Mouse (Mus musculus) ES-E14 (cell line): Measurements from ENCODE around the gene Olfr553. TPM values are rescaled to one million over a fixed set of nuclear protein-coding genes. Genes with fewer than 3 reads are reported as not detected.
"Not testable (repeated sequence)": the region's sequence is repeated elsewhere in the genome, so short reads cannot be mapped to it uniquely, and the experiment has no call there.

ENCODE experiments used
- DNase-seq: peaks from one replicate; pipeline ENCODE4 v3.0.0-alpha.2; 2013; ENCODE audit warnings: low read depth, low spot score
- H3K27ac ChIP-seq: 2 replicates; pipeline ENCODE4 v1.5.1; 2012; ENCODE audit warnings: low read depth, mild to moderate bottlenecking, low read length, moderate library complexity, mixed read lengths; ENCODE audit not compliant: poor library complexity, insufficient read depth, severe bottlenecking
- H3K36me3 ChIP-seq: 2 replicates; pipeline ENCODE4 v1.6.1; 2012; ENCODE audit warnings: mild to moderate bottlenecking, low read length, moderate library complexity, mixed read lengths; ENCODE audit not compliant: control insufficient read depth, poor library complexity, insufficient read depth, severe bottlenecking
- H3K4me1 ChIP-seq, 2 experiments: fragments of 150-350 bp in 1 of 2; sonication (generic) in 1 of 2; 2 replicates each; pipeline ENCODE4 v1.6.1; 2012; ENCODE audit warnings: low read length in 2 of 2, mild to moderate bottlenecking in 1 of 2, mixed read lengths in 1 of 2; ENCODE audit not compliant: control insufficient read depth in 2 of 2, insufficient read depth in 2 of 2, poor library complexity in 1 of 2
- H3K4me3 ChIP-seq, 2 experiments: fragments of 150-350 bp in 1 of 2; sonication (generic) in 1 of 2; 2 replicates each; pipeline ENCODE4 v1.5.1; 2012; ENCODE audit warnings: low read length in 2 of 2, low read depth in 1 of 2, mild to moderate bottlenecking in 1 of 2, mixed read lengths in 1 of 2; ENCODE audit not compliant: insufficient read depth in 1 of 2, poor library complexity in 1 of 2, severe bottlenecking in 1 of 2
- H3K9ac ChIP-seq: 2 replicates; pipeline ENCODE4 v1.6.1; 2012; ENCODE audit warnings: low read depth, mild to moderate bottlenecking, low read length, mixed read lengths; ENCODE audit not compliant: poor library complexity, insufficient read depth, severe bottlenecking
- H3K9me3 ChIP-seq: fragments of 150-350 bp; sonication (generic); 2 replicates; pipeline ENCODE4 v1.6.1; 2012; ENCODE audit warnings: low read depth, mild to moderate bottlenecking, low read length; ENCODE audit not compliant: control insufficient read depth, insufficient read depth
- CHD2 ChIP-seq: IDR thresholded peaks from 2 replicates; pipeline ENCODE4 v1.6.1; 2014; ENCODE audit warnings: mild to moderate bottlenecking, low read depth, low read length, inconsistent platforms
- HCFC1 ChIP-seq: IDR thresholded peaks from 2 replicates; pipeline ENCODE4 v1.6.1; 2012; ENCODE audit warnings: low read length, inconsistent platforms, borderline replicate concordance; ENCODE audit not compliant: insufficient read depth
- MAFK ChIP-seq: IDR thresholded peaks from 2 replicates; pipeline ENCODE4 v1.6.1; 2014; ENCODE audit warnings: mild to moderate bottlenecking, low read depth, low read length, inconsistent platforms; ENCODE audit not compliant: insufficient read depth
- ZC3H11A ChIP-seq: IDR thresholded peaks from 2 replicates; pipeline ENCODE4 v1.6.1; 2012; ENCODE audit warnings: low read depth, mild to moderate bottlenecking, inconsistent platforms, low read length, borderline replicate concordance
- ZNF384 ChIP-seq: IDR thresholded peaks from 2 replicates; pipeline ENCODE4 v1.6.1; 2012; ENCODE audit warnings: low read depth, low read length, inconsistent platforms
- in situ Hi-C, 2 experiments: fragments of 600-800 bp; cut with MboI; formaldehyde crosslinking; loops; one replicate each; pipeline ENCODE4 v1.15.1; 2025; ENCODE audit warnings: low sequenced_read_pairs in 2 of 2, inconsistent platforms in 1 of 2; ENCODE audit not compliant: unreplicated experiment in 2 of 2
- total RNA-seq: library from RNA; depleted of rRNA; stranded (reverse); fragments of 300-350 nt; gene quantifications from 2 replicates; pipeline ENCODE4 v1.2.3, GENCODE M21; 2012

Olfr553 gene
- total RNA-seq, 1 experiment: not detected

DNA sequence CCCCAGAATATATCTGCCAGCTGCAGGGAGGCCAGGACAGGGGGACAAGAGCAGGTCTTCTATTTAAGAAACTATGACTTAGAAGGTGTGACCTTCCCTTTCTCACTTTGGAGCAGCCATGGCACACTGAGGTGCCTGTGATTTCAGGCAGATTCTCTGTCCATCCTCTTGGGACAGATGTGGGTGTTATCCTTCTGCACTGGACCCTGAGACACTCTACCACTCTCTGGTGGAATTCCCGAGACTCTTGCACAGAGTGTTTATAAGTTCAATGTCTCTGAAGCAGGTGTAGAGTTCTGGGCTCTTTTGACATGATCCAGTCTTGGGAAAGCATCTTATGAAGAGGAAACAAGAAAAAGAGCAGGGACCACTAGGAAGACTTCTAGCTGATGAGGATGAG lies 20.1 kb upstream of the Olfr553 start, which contains the start of gene Olfr554:
Gene Olfr554 (plus strand): TSS at position 301 of the 400 bp plus-strand sequence.
- TF ChIP-seq MAFK (no peak), CHD2 (no peak), HCFC1 (no peak), ZNF384 (no peak), ZC3H11A (no peak)
- Histone ChIP-seq H3K36me3 (no peaks in the 10 kb centered on the region), H3K9me3 (no peaks in the 10 kb centered on the region), H3K4me3 (no peak within 1 kb of the TSS), H3K4me1 (no peaks in the 10 kb centered on the region), H3K27ac (no peak within 1 kb of the TSS), H3K9ac (no peak within 1 kb of the TSS)
- in situ Hi-C loops: no loop called here
- no peak for DNase-seq

DNA sequence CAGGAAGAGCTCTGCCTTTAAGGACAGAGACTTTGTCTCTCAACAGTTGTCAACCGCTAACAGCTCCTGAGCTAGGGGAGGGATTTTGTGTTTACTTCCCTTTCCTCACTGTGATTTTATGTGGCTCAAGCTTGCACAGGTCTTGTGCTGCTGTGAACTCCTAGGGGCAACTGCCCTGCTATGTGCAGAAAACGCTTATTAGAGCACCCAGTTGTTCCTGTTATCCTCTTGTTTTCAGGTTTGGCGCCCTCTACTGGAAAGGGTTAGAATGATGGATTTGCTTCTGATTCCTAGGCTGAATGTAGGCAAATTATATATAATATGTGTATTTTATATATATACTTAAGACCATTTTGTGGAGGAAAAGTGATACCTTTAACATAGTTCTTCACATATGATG lies 18.6 kb upstream of the Olfr553 start:
- DNase-seq: peak; percentile 21
- Histone ChIP-seq H3K27ac (no peak overlapping the region), H3K36me3 (no peaks in the 10 kb centered on the region), H3K4me3 (no peak overlapping the region), H3K9ac (no peak overlapping the region), H3K9me3 (no peaks in the 10 kb centered on the region), H3K4me1 (no peaks in the 10 kb centered on the region)
- in situ Hi-C loops: no loop called here
- TF ChIP-seq ZC3H11A (no peak), CHD2 (no peak), ZNF384 (no peak), HCFC1 (no peak)

DNA sequence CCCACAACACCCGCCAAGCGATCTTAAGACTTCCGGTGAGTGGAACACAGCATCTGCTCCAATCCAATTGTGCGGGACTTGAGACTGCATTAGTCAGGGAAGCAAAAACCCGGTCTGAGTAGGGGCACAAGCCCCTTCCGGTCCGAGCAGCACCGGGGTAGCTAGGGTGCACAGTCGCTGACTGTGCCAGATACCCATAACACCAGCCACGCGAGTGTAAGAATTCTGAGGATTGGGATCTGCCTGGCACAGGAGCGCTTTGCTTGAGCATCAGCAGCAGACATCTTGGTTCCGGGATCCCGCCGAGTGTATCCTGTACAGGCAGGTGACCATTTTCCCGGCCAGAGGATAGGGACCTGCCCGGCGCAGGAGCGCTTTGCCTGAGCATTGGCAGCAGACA lies 2.4 kb upstream of the Olfr553 start:
- H3K4me1 ChIP-seq, H3K36me3 ChIP-seq, H3K27ac ChIP-seq, in situ Hi-C loops, H3K9me3 ChIP-seq: not testable (repeated sequence)
- peak; percentile 24 for DNase-seq
- peak overlapping the region; percentile 70 for H3K9ac ChIP-seq
- peak overlapping the region; percentile 50 to 53 for H3K4me3 ChIP-seq

DNA sequence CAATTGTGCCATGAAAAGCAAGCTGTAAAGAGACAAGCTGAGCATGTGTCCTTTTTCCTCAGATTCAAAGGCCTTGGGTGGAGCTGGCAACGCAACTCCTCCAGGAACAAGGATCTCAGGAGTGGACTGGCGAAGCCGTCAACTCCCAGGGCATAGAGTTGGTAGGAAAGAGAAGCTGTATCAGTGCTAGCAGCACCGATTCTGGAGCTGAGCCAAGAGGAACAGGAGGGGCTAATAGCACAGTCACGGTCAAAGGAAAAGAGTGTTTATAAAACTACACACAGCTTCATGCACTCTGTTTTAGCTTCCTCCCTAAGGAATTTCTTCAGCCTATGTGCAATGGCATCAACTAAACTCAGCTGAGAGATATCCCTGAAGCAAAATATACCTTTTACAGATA lies 1.6 kb upstream of the Olfr553 start:
- in situ Hi-C loops: no loop called here
- H3K27ac ChIP-seq: no peak overlapping the region
- no peaks in the 10 kb centered on the region for H3K9me3 ChIP-seq
- TF ChIP-seq CHD2 (no peak), ZNF384 (no peak), ZC3H11A (no peak), HCFC1 (no peak), MAFK (no peak)
- no peak for DNase-seq
- no peak overlapping the region for H3K9ac ChIP-seq
- no peak overlapping the region for H3K4me3 ChIP-seq
- no peaks in the 10 kb centered on the region for H3K36me3 ChIP-seq
- no peaks in the 10 kb centered on the region for H3K4me1 ChIP-seq

DNA sequence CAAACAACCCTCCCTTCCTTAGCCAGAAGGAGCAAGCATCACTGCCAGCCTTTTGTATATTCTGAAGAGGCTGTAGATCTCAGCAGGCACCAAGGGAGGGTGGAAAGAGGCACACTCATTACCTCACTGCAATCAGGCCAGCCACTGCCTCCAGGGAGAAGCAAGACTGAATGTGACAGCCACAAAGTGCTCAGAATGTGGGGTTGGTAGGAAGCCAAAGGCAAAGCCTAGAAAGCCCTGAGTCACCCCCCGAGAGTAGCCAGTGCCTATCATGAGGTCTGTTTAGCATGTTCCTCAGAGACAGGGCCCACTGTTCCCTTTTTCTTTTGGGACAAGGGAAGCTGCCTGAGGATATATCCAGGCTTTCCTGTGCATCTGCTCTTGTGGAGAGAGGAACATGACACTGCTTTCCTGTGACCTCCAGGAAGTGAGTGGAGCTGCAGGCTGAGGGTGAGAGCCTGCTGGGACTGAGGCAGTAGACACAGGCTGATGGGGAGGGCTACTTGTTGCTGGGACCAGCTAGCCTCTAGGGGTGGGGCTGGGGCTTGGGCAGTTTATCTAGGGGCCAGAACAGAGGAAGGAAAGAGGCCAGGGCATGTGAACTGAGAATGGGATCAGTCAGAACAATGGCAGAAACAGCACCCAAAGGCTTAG lies 20.5 kb downstream of the Olfr553 start, which contains the start of gene Olfr552:
Gene Olfr552 (plus strand): TSS at position 393 of the 654 bp plus-strand sequence.
- no peak within 1 kb of the TSS for H3K4me3 ChIP-seq
- TF ChIP-seq ZNF384: no peak
- no peak for TF ChIP-seq CHD2
- no peak for TF ChIP-seq MAFK
- TF ChIP-seq HCFC1: no peak
- no peak for TF ChIP-seq ZC3H11A
- in situ Hi-C loops: no loop called here
- no peak for DNase-seq
- no peak within 1 kb of the TSS for H3K9ac ChIP-seq
- no peak within 1 kb of the TSS for H3K27ac ChIP-seq
- H3K9me3 ChIP-seq: no peaks in the 10 kb centered on the region
- no peaks in the 10 kb centered on the region for H3K4me1 ChIP-seq
- no peaks in the 10 kb centered on the region for H3K36me3 ChIP-seq
